Mouse (Mus musculus) embryonic facial prominence, embryonic 12.5 days (tissue): ENCODE data around the gene C1qb. TPM values are rescaled to one million over a fixed set of nuclear protein-coding genes. Genes with fewer than 3 reads are reported as not detected.

Experiments
- ATAC-seq: fragments of 200-750 bp; cut with Nextera tagmentation; 2 replicates; pipeline ENCODE4 v1.8.0; 2017; ENCODE audit not compliant: insufficient number of reproducible peaks, insufficient read depth, low FRiP score, low TSS enrichment
- H3K27ac ChIP-seq: fragments of 300-500 bp; sonication (generic); 2 replicates; pipeline ENCODE4 v1.5.1; 2016; ENCODE audit warnings: mild to moderate bottlenecking
- H3K27me3 ChIP-seq: fragments of 300-500 bp; sonication (generic); 2 replicates; pipeline ENCODE4 v1.6.1; 2016; ENCODE audit warnings: mild to moderate bottlenecking, moderate library complexity
- H3K36me3 ChIP-seq: fragments of 300-500 bp; sonication (generic); 2 replicates; pipeline ENCODE4 v1.6.1; 2016; ENCODE audit warnings: mild to moderate bottlenecking
- H3K4me1 ChIP-seq: fragments of 300-500 bp; sonication (generic); 2 replicates; pipeline ENCODE4 v1.6.1; 2016
- H3K4me2 ChIP-seq: fragments of 300-500 bp; sonication (generic); replicated peaks from 2 replicates; pipeline ENCODE4 v1.6.1; 2016; ENCODE audit warnings: mild to moderate bottlenecking, moderate library complexity
- H3K4me3 ChIP-seq: fragments of 300-500 bp; sonication (generic); 2 replicates; pipeline ENCODE4 v1.5.1; 2016; ENCODE audit warnings: mild to moderate bottlenecking
- H3K9ac ChIP-seq: fragments of 300-500 bp; sonication (generic); 2 replicates; pipeline ENCODE4 v1.6.1; 2016; ENCODE audit warnings: mild to moderate bottlenecking, moderate library complexity
- H3K9me3 ChIP-seq: fragments of 300-500 bp; sonication (generic); 2 replicates; pipeline ENCODE4 v1.6.1; 2016; ENCODE audit warnings: mild to moderate bottlenecking, moderate library complexity
- WGBS: fragments of 180-500 bp; shearing (Covaris S2); methylation state at CpG from one replicate; pipeline ENCODE4 v1.1.7; 2016; 5-methylcytosine and 5-hydroxymethylcytosine counted together
- polyA plus RNA-seq: library from polyadenylated mRNA; unstranded; fragments of >200 nt; fragmentation: Nextera tagmentation; extraction: Ambion mirVana; gene quantifications from 2 replicates; pipeline ENCODE4 v1.2.1, GENCODE M21; 2016

C1qb gene
- polyA plus RNA-seq, 1 experiment from 2014 or later: 29.7 TPM

GRCm38 (mm10) chr4:136892811-136893210 lies 6.8 kb upstream of the C1qb start, which contains the start of gene C1qc:
Gene C1qc, minus strand, starts transcription at chr4:136893065.
- H3K9ac ChIP-seq: no peak within 1 kb of the TSS
- no peak for ATAC-seq

DNA sequence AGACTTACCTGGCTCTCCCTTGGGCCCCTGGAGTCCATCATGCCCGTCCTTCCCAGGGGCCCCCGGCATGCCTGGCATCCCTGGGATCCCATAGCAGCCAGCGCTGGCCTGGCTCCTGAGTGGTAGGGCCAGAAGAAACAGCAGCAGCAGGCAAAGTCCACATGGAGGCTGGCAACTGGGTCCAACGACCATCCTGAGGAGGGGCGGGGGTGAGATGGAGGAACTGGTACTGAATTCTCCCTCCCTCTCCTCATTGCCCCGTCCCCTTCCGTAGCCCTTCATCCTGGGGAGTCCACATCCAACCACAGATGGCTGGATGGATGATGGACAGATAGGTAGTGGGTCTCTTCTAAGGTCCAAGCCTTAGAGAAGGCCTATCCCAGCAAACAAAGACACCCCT lies 6.4 kb upstream of the C1qb start:
- H3K4me1 ChIP-seq: peaks cover 6% of the 10 kb centered on the region; the same call in 1 of the 2 replicates
- no peak overlapping the region for H3K4me2 ChIP-seq
- WGBS: 63% methylated on average over 7 of the region's 7 CpGs
- ATAC-seq: no peak
- H3K9me3 ChIP-seq: no peaks in the 10 kb centered on the region
- H3K27ac ChIP-seq: no peak overlapping the region
- no peak overlapping the region for H3K9ac ChIP-seq
- H3K36me3 ChIP-seq: no peaks in the 10 kb centered on the region
- H3K4me3 ChIP-seq: no peak overlapping the region
- peaks cover 51% of the 10 kb centered on the region for H3K27me3 ChIP-seq

More at GRCm38 (mm10) chr4:136892811-136893210, 6.8 kb upstream of the C1qb start, which contains the start of gene C1qc:
- Histone ChIP-seq H3K27ac (no peak within 1 kb of the TSS), H3K27me3 (peaks cover 55% of the 10 kb centered on the region), H3K36me3 (no peaks in the 10 kb centered on the region), H3K4me1 (peaks cover 6% of the 10 kb centered on the region; the same call in 1 of the 2 replicates), H3K9me3 (no peaks in the 10 kb centered on the region), H3K4me2 (no peak within 1 kb of the TSS), H3K4me3 (no peak within 1 kb of the TSS)
- WGBS: 56% methylated on average over 5 of the region's 5 CpGs

- no peak overlapping the region for H3K9ac ChIP-seq
- no peaks in the 10 kb centered on the region for H3K9me3 ChIP-seq
- no peak overlapping the region for H3K4me3 ChIP-seq
- ATAC-seq: no peak
- no peak overlapping the region for H3K4me2 ChIP-seq
- peaks cover 4% of the 10 kb centered on the region; the same call in 1 of the 2 replicates for H3K4me1 ChIP-seq
- H3K36me3 ChIP-seq: no peaks in the 10 kb centered on the region
- H3K27ac ChIP-seq: no peak overlapping the region
- 79% methylated on average over 4 of the region's 4 CpGs for WGBS
- peaks cover 38% of the 10 kb centered on the region for H3K27me3 ChIP-seq
Measured at GRCm38 (mm10) chr4:136891115-136891514, 5.1 kb upstream of the C1qb start.

GRCm38 (mm10) chr4:136889981-136890380 lies 4.0 kb upstream of the C1qb start:
- no peaks in the 10 kb centered on the region for H3K36me3 ChIP-seq
- no peak overlapping the region for H3K9ac ChIP-seq
- H3K27ac ChIP-seq: no peak overlapping the region
- ATAC-seq: no peak
- no peaks in the 10 kb centered on the region for H3K4me1 ChIP-seq
- H3K9me3 ChIP-seq: no peaks in the 10 kb centered on the region
- peaks cover 27% of the 10 kb centered on the region for H3K27me3 ChIP-seq
- H3K4me3 ChIP-seq: no peak overlapping the region
- no peak overlapping the region for H3K4me2 ChIP-seq
- 82% methylated on average over 15 of the region's 15 CpGs for WGBS

- no peak for ATAC-seq
- Histone ChIP-seq H3K4me1 (no peaks in the 10 kb centered on the region), H3K9ac (no peak overlapping the region), H3K9me3 (no peaks in the 10 kb centered on the region), H3K4me3 (no peak overlapping the region), H3K27me3 (peaks cover 12% of the 10 kb centered on the region), H3K27ac (no peak overlapping the region), H3K36me3 (no peaks in the 10 kb centered on the region), H3K4me2 (no peak overlapping the region)
- WGBS: 78% methylated on average over 5 of the region's 5 CpGs
Measured at GRCm38 (mm10) chr4:136887714-136888113, 1.7 kb upstream of the C1qb start.

DNA sequence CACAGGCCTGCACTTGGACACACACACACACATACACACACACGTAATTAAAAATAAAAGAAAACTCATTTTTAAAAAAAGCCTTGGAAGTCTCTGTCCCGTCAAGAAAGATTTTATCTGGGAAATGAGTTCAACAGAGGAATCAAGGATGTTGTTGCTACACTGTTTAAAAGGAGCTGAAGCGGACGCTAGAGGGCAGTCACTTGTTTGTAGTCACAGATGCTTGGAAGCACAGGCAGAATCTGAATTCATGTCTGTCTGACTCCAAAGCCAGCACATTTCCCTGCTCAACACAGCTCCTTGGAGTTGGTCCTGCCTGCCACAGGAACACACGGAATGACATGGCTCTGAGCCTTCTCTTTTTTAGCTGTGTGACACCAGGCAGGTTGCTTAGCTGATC lies 7.4 kb downstream of the C1qb start:
- Histone ChIP-seq H3K4me2 (no peak overlapping the region), H3K36me3 (no peaks in the 10 kb centered on the region), H3K9me3 (no peaks in the 10 kb centered on the region), H3K4me3 (no peak overlapping the region), H3K27ac (no peak overlapping the region), H3K4me1 (no peaks in the 10 kb centered on the region), H3K27me3 (no peaks in the 10 kb centered on the region), H3K9ac (no peak overlapping the region)
- no peak for ATAC-seq
- WGBS: 20% methylated on average over 5 of the region's 5 CpGs

GRCm38 (mm10) chr4:136878171-136878570 lies 7.8 kb downstream of the C1qb start:
- Histone ChIP-seq H3K27me3 (no peaks in the 10 kb centered on the region), H3K4me3 (no peak overlapping the region), H3K9ac (no peak overlapping the region), H3K36me3 (no peaks in the 10 kb centered on the region), H3K4me1 (no peaks in the 10 kb centered on the region), H3K9me3 (no peaks in the 10 kb centered on the region), H3K4me2 (no peak overlapping the region), H3K27ac (no peak overlapping the region)
- WGBS: 45% methylated on average over 8 of the region's 8 CpGs
- 0 out of 2 replicates have a peak, but pooled peaks have one; percentile 15 for ATAC-seq

DNA sequence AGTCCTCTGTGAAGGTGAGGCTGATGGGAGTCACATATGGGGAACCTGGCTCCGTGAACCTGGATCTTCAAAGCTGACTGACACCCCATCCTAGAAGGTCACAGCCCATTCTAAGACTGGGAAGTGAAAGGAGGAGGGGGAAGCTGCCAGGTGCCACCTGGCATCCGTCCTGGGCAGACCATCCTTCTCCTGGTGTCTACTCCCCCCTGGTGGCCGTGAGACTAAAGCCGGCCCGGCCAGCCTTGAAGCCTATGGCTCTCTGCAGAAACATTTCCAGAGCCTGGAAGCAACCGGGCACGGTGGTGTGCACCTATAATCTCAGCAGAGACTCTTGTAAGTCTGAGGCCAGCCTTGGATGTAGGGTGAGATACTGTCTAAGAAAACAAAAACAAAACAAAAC lies 9.0 kb downstream of the C1qb start:
- H3K4me2 ChIP-seq: no peak overlapping the region
- 23% methylated on average over 7 of the region's 7 CpGs for WGBS
- no peak overlapping the region for H3K27ac ChIP-seq
- 0 out of 2 replicates have a peak, but pooled peaks have one; percentile 17 for ATAC-seq
- H3K27me3 ChIP-seq: no peaks in the 10 kb centered on the region
- H3K36me3 ChIP-seq: no peaks in the 10 kb centered on the region
- no peak overlapping the region for H3K9ac ChIP-seq
- H3K4me3 ChIP-seq: no peak overlapping the region
- no peaks in the 10 kb centered on the region for H3K9me3 ChIP-seq
- H3K4me1 ChIP-seq: no peaks in the 10 kb centered on the region

- Histone ChIP-seq H3K4me3 (no peak overlapping the region), H3K4me1 (no peaks in the 10 kb centered on the region), H3K4me2 (no peak overlapping the region), H3K9me3 (no peaks in the 10 kb centered on the region), H3K36me3 (no peaks in the 10 kb centered on the region), H3K9ac (no peak overlapping the region), H3K27ac (no peak overlapping the region), H3K27me3 (no peaks in the 10 kb centered on the region)
- WGBS: 87% methylated on average over 14 of the region's 14 CpGs
- ATAC-seq: no peak
Measured at GRCm38 (mm10) chr4:136875012-136875411, 11.0 kb downstream of the C1qb start.

DNA sequence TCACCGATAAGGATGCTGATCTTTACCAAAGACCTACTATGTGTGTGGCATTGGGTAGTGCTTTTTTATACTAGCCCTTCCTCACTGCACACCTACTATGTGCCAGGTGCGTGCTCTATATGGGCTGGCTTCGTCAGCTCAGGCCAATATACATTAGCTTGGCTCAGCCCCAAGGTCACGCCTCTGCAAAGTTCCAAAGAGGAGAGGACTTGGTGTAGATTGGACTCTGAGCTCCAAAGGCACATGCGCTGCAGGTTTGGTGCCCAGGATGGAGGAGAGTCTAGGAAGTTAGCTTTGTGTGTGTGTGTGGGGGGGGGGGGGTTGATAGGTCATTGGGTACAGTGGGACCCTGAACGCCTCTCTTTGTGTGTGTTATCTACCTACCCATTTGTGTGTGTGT lies 17.6 kb downstream of the C1qb start:
- Histone ChIP-seq H3K36me3 (no peaks in the 10 kb centered on the region), H3K4me1 (peaks cover 23% of the 10 kb centered on the region), H3K4me2 (no peak overlapping the region), H3K27me3 (no peaks in the 10 kb centered on the region), H3K27ac (no peak overlapping the region), H3K9ac (peak overlapping the region; percentile 22; the same call in 1 of the 2 replicates), H3K4me3 (no peak overlapping the region), H3K9me3 (no peaks in the 10 kb centered on the region)
- WGBS: 74% methylated on average over 6 of the region's 6 CpGs
- ATAC-seq: no peak

DNA sequence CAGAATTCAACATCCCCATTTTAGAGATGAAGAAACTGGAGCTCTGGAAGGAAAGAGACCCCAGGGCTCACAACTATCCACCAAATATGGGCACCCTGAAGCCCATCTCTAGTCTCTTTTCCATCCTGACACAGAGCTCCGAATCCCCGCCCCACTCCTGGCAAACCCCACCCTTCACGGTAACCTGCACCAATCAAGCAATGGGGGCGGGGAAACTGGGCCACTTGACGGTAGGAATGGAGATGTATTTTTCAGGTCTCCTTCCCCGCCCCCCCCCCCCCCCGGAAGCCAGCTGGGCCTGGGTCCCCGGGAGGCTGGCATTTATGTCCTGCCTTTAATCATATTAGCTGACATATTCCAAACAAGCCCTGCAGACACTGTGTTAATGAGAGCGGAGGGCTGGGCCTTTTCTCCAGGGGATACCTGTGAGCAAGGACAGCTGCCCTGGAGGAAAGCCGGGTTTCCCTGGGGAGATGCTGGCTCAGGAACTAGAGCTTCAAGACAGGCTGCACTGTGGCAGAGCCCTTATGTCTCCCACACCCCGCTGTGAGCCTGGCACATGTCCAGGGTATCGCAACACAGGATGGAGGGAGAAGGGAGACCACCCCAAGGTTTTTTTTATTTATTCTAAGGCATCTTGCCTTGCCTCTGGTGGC lies 18.2 kb downstream of the C1qb start:
- H3K27me3 ChIP-seq: no peaks in the 10 kb centered on the region
- no peak overlapping the region for H3K27ac ChIP-seq
- no peak overlapping the region for H3K4me2 ChIP-seq
- H3K9me3 ChIP-seq: no peaks in the 10 kb centered on the region
- no peak for ATAC-seq
- WGBS: 18% methylated on average over 12 of the region's 12 CpGs
- no peak overlapping the region for H3K9ac ChIP-seq
- peaks cover 23% of the 10 kb centered on the region for H3K4me1 ChIP-seq
- H3K4me3 ChIP-seq: no peak overlapping the region
- H3K36me3 ChIP-seq: no peaks in the 10 kb centered on the region

DNA sequence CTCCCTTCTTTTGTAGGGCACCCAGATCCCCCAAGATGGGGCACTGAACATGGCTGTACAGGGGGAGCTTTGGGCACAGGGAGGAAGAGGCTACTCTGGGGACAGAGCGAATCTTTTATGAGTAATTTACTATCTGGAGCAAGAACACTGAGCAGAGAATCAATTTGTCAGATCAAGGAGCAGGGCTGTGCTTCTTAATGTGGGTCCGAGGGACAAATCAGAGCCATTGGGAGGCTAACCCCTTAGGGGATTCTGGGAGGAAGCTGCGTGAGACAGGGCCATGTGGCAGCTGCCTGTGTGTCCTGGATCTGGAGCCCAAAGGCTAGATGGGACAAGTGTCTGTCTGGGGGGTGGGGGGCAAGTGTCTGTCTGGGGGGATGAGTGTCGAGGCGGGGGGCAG lies 20.5 kb downstream of the C1qb start:
- H3K27ac ChIP-seq: no peak overlapping the region
- ATAC-seq: no peak
- WGBS: 56% methylated on average over 5 of the region's 5 CpGs
- no peaks in the 10 kb centered on the region for H3K36me3 ChIP-seq
- H3K4me2 ChIP-seq: no peak overlapping the region; the same call in 1 of the 2 replicates
- H3K27me3 ChIP-seq: peaks cover 3% of the 10 kb centered on the region; the same call in 1 of the 2 replicates
- no peaks in the 10 kb centered on the region for H3K9me3 ChIP-seq
- H3K4me1 ChIP-seq: peaks cover 34% of the 10 kb centered on the region
- no peak overlapping the region for H3K9ac ChIP-seq
- no peak overlapping the region for H3K4me3 ChIP-seq
